Mouse (Mus musculus): ENCODE data around the gene Gm6034. TPM values are rescaled to one million over a fixed set of nuclear protein-coding genes. Genes with fewer than 3 reads are reported as not detected.
"Not testable (repeated sequence)": the region's sequence is repeated elsewhere in the genome, so short reads cannot be mapped to it uniquely, and the experiment has no call there.

Gm6034 gene
- polyA plus RNA-seq, 1 experiment from 2014 or later, result not detected

- H3K9ac ChIP-seq; H3K36me3 ChIP-seq; H3K4me2 ChIP-seq (replicated peaks); ATAC-seq (ENCODE audit: low FRiP score, low read depth); H3K4me3 ChIP-seq; H3K4me1 ChIP-seq; H3K9me3 ChIP-seq; H3K27ac ChIP-seq: not testable (repeated sequence)
- H3K27me3 ChIP-seq, result peaks cover 13% of the 10 kb centered on the region; the same call in 1 of the 2 replicates
- 87% methylated on average over 13 of the region's 13 CpGs for WGBS
Measured at GRCm38 (mm10) chr17:36036126-36036525, 6.6 kb upstream of the Gm6034 start.

GRCm38 (mm10) chr17:36040604-36041003 lies 2.2 kb upstream of the Gm6034 start:
- 86% methylated on average over 2 of the region's 2 CpGs for WGBS
- H3K9me3 ChIP-seq; ATAC-seq (ENCODE audit: low FRiP score, low read depth); H3K9ac ChIP-seq; H3K4me1 ChIP-seq; H3K27ac ChIP-seq; H3K4me2 ChIP-seq (replicated peaks); H3K27me3 ChIP-seq; H3K4me3 ChIP-seq; H3K36me3 ChIP-seq: not testable (repeated sequence)

GRCm38 (mm10) chr17:36042055-36042454 lies 706 bp upstream of the Gm6034 start:
- H3K27me3 ChIP-seq, H3K4me1 ChIP-seq, H3K9me3 ChIP-seq, H3K36me3 ChIP-seq, H3K27ac ChIP-seq: not testable (repeated sequence)
- H3K9ac ChIP-seq, result peak overlapping the region; percentile 63
- H3K4me2 ChIP-seq (replicated peaks), result peak overlapping the region; percentile 77
- H3K4me3 ChIP-seq, result peak overlapping the region; percentile 45
- peak; percentile 72 for ATAC-seq (ENCODE audit: low FRiP score, low read depth)
- WGBS, result 0% methylated on average over 19 of the region's 19 CpGs

- peaks cover 4% of the 10 kb centered on the region; the same call in 1 of the 2 replicates for H3K4me1 ChIP-seq
- H3K36me3 ChIP-seq, result no peaks in the 10 kb centered on the region
- peak overlapping the region; percentile 77 for H3K4me2 ChIP-seq (replicated peaks)
- ATAC-seq (ENCODE audit: low FRiP score, low read depth), result no peak
- no peak overlapping the region for H3K27ac ChIP-seq
- H3K4me3 ChIP-seq, result peak overlapping the region; percentile 45
- H3K9me3 ChIP-seq, result no peaks in the 10 kb centered on the region
- WGBS, result 74% methylated on average over 3 of the region's 3 CpGs
- H3K27me3 ChIP-seq, result 0 out of 2 replicates have a peak, but pooled peaks cover 3% of the 10 kb centered on the region
- H3K9ac ChIP-seq, result peak overlapping the region; percentile 54
Measured at GRCm38 (mm10) chr17:36043286-36043685, 525 bp downstream of the Gm6034 start.

- not testable (repeated sequence) for H3K4me1 ChIP-seq; H3K4me3 ChIP-seq; ATAC-seq (ENCODE audit: low FRiP score, low read depth); H3K27me3 ChIP-seq; H3K9me3 ChIP-seq; H3K36me3 ChIP-seq; H3K9ac ChIP-seq; H3K27ac ChIP-seq; H3K4me2 ChIP-seq (replicated peaks)
- 87% methylated on average over 25 of the region's 25 CpGs for WGBS
Measured at GRCm38 (mm10) chr17:36057927-36058326, 15.2 kb downstream of the Gm6034 start.

- not testable (repeated sequence) for H3K27ac ChIP-seq; H3K9ac ChIP-seq; H3K36me3 ChIP-seq; H3K9me3 ChIP-seq; H3K4me3 ChIP-seq; ATAC-seq (ENCODE audit: low FRiP score, low read depth); H3K4me2 ChIP-seq (replicated peaks); H3K27me3 ChIP-seq; H3K4me1 ChIP-seq
- WGBS, result 71% methylated on average over 1 of the region's 1 CpGs
Measured at GRCm38 (mm10) chr17:36058362-36058761, 15.6 kb downstream of the Gm6034 start, which contains the start of gene Gm11127. Gene Gm11127, minus strand, starts transcription at chr17:36058371.

GRCm38 (mm10) chr17:36060829-36061228 lies 18.1 kb downstream of the Gm6034 start:
- no peak overlapping the region for H3K4me3 ChIP-seq
- H3K27me3 ChIP-seq, result no peaks in the 10 kb centered on the region
- no peak overlapping the region for H3K27ac ChIP-seq
- H3K36me3 ChIP-seq, result no peaks in the 10 kb centered on the region
- 24% methylated on average over 2 of the region's 2 CpGs for WGBS
- H3K4me1 ChIP-seq, result no peaks in the 10 kb centered on the region
- no peak overlapping the region for H3K9ac ChIP-seq
- no peaks in the 10 kb centered on the region for H3K9me3 ChIP-seq
- ATAC-seq (ENCODE audit: low FRiP score, low read depth), result no peak
- no peak overlapping the region for H3K4me2 ChIP-seq (replicated peaks)

- not testable (repeated sequence) for H3K9ac ChIP-seq; H3K4me1 ChIP-seq; H3K4me3 ChIP-seq; H3K4me2 ChIP-seq (replicated peaks); H3K36me3 ChIP-seq; ATAC-seq (ENCODE audit: low FRiP score, low read depth); H3K9me3 ChIP-seq; H3K27ac ChIP-seq
- peaks cover 51% of the 10 kb centered on the region for H3K27me3 ChIP-seq
Measured at GRCm38 (mm10) chr17:36081901-36082300, 39.1 kb downstream of the Gm6034 start.

- ATAC-seq (ENCODE audit: low FRiP score, low read depth); H3K9ac ChIP-seq; H3K9me3 ChIP-seq; H3K27ac ChIP-seq; H3K36me3 ChIP-seq; H3K4me1 ChIP-seq: not testable (repeated sequence)
- WGBS, result 33% methylated on average over 6 of the region's 6 CpGs
- Histone ChIP-seq H3K4me3 (peak overlapping the region; percentile 51), H3K27me3 (peaks cover 51% of the 10 kb centered on the region), H3K4me2 (replicated peaks) (peak overlapping the region; percentile 95)
Measured at GRCm38 (mm10) chr17:36082519-36083232, 39.9 kb downstream of the Gm6034 start.

GRCm38 (mm10) chr17:36083266-36083869 lies 40.6 kb downstream of the Gm6034 start:
- H3K27ac ChIP-seq, result no peak overlapping the region
- under 1% methylated on average over 46 of the region's 46 CpGs for WGBS
- H3K4me2 ChIP-seq (replicated peaks), result peak overlapping the region; percentile 95
- H3K4me3 ChIP-seq, result peak overlapping the region; percentile 51
- H3K27me3 ChIP-seq, result peaks cover 51% of the 10 kb centered on the region
- peaks cover 8% of the 10 kb centered on the region; the same call in 1 of the 2 replicates for H3K4me1 ChIP-seq
- no peaks in the 10 kb centered on the region for H3K9me3 ChIP-seq
- H3K9ac ChIP-seq, result peak overlapping the region; percentile 60
- peak; percentile 76 for ATAC-seq (ENCODE audit: low FRiP score, low read depth)
- no peaks in the 10 kb centered on the region for H3K36me3 ChIP-seq

GRCm38 (mm10) chr17:36083870-36084451 lies 41.2 kb downstream of the Gm6034 start:
- no peaks in the 10 kb centered on the region for H3K9me3 ChIP-seq
- H3K36me3 ChIP-seq, result no peaks in the 10 kb centered on the region
- H3K4me3 ChIP-seq, result peak overlapping the region; percentile 51
- peaks cover 51% of the 10 kb centered on the region for H3K27me3 ChIP-seq
- peaks cover 8% of the 10 kb centered on the region; the same call in 1 of the 2 replicates for H3K4me1 ChIP-seq
- peak overlapping the region; percentile 60 for H3K9ac ChIP-seq
- peak overlapping the region; percentile 95 for H3K4me2 ChIP-seq (replicated peaks)
- H3K27ac ChIP-seq, result no peak overlapping the region
- ATAC-seq (ENCODE audit: low FRiP score, low read depth), result no peak; the same call in 1 of the 2 replicates
- under 1% methylated on average over 42 of the region's 42 CpGs for WGBS

GRCm38 (mm10) chr17:36085976-36086375 lies 43.2 kb downstream of the Gm6034 start:
- H3K27me3 ChIP-seq, result peaks cover 49% of the 10 kb centered on the region
- not testable (repeated sequence) for H3K4me2 ChIP-seq (replicated peaks); ATAC-seq (ENCODE audit: low FRiP score, low read depth); H3K4me3 ChIP-seq; H3K9me3 ChIP-seq; H3K4me1 ChIP-seq; H3K27ac ChIP-seq; H3K9ac ChIP-seq; H3K36me3 ChIP-seq
- WGBS, result 38% methylated on average over 1 of the region's 1 CpGs
